Mouse (Mus musculus): ENCODE measurements at regions not wholly inside any gene's neighbourhood (a gene's known extent, or its start where the extent isn't known, plus 50 kb on each side); places are given as distances from the start of the nearest gene placed in this dataset.
"Not testable (repeated sequence)": the region's sequence is repeated elsewhere in the genome, so short reads cannot be mapped to it uniquely, and the experiment has no call there.

DNA sequence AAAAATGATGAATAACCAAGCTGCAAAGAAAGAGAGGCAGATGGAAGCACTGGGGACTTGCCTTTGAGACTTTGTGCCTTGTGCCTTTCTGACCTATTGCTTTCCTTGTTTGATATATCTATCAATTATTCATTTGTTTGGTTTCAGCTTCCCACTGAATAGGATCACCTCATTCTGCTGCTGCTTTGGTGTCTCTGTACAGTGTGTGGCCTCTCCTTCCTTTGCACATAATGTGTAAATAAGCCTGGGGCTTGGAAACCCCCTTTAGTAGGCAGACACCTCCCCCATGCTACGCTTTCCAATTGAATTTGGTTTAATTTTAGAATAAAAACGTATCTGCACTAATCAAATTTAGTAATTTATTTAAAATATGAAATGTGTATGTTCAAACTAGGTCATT is 112.8 kb upstream of the Cwc22 start:
- no peak for DNase-seq

DNA sequence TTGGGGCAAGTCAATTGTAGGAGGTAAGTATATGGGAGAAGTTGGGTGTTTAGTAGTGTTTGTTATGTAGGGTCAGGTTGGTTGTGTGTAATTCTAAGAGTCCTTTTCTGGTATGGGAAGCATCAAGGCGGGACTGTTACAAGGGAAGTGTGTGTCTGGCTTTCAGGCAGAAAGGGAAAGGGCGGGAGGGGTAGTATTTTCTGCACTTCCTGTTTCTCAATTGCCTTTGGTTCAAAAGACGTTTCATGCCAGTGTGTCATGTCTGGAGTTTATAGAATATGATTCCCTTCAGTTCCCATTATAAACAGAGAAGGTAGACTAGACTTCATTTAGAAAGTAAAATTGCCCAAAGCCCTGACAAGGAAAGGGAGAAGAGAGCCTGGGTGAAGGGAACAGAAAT is 107.7 kb upstream of the Cwc22 start:
- DNase-seq, result no peak

DNA sequence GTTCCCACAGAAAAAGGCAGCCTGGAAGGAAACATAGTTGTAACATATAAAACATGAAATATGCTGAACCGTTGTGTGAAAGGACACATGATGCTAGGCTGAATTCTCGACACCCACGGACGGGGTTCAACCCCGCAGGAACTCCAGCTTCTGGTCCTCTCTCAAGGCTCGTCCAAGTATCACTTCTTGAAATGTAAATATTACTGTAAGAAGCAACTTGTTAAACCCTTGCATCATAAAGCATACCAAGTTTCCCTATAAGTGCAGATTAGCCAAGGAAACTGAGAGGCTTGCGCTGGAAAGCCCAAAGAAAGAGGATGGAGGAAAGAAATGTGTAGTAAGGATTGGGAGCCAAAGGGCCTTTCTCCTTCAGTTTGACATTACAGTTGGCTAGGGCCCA is 104.4 kb upstream of the Cwc22 start:
- no peak for DNase-seq

DNA sequence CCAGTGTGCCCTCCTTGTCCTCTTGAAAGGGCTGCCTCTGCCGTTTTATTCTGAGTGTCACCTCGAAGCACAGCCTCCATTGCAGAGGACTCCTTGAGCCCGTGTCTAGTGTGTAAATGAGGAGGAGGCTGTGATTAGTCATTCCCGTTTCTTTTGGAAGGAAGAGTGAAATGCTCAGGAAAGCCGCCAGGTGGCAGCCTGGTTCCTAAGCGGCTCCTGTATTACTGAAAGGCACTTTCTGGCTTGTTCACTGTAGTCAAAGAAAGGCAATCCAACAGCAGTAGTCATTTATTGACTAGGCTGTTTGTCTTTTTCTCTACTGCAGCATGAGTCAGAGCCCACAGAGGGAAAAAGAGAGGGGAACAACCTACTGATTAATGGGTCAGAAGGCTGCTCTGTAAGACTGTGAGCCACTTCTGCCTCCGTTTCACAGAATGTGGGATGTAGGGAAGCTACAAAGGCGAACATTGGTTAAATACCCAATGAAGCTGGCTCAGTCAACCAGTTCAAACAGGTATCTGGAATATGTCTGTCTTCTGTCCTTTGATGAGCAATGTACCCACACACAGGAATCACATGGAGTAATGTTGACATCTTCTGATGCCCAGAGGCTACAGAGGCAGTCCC is 103.2 kb upstream of the Cwc22 start:
- DNase-seq, result peak; percentile 68

DNA sequence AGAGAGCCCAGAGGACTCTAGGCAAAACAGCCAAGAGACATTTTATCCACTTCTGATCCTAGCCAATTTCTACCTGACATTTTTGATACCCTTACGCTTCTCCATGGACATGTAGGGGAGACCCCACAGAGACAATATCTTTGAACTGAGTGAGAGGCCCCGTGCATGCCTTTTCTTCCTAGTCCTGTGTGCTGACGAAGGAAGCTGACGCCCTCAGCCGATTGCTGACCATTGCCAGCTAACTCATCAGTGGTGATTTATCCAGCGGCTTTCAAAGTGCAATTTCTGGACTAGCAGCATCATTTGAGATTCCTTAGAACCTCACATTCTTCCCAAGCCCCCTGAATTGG is 102.5 kb upstream of the Cwc22 start:
- DNase-seq, result no peak

DNA sequence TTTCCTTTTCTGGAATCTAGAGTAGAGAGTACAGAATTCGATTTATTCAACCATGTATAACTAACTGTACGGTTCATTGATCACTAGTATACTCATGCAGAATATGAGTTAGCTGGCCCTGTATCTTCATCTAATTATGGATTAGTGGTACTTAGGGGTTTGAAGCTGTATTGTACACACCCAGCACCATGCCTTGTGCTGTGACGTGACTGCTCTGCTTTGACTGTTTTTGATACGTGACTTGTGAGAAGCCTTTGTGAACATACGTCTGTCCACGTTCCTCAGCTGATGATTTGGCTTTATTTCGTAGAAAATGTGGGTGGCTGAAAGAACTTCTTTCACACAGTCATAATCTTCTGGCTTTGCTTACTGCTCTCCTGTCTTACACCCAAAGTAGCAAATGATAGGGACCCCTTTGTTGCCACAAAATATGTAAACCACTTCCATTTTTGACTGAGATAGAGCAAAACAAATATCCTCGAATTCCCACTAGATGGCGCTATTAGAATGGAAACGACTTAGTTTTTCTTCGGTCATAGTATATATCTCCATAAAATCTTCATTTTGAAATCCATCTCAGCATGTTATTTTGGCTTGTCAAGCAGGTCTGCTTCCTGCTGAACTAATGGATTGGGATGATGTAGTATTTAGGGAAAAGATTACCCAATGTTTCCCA is 102.0 kb upstream of the Cwc22 start:
- DNase-seq, result no peak

DNA sequence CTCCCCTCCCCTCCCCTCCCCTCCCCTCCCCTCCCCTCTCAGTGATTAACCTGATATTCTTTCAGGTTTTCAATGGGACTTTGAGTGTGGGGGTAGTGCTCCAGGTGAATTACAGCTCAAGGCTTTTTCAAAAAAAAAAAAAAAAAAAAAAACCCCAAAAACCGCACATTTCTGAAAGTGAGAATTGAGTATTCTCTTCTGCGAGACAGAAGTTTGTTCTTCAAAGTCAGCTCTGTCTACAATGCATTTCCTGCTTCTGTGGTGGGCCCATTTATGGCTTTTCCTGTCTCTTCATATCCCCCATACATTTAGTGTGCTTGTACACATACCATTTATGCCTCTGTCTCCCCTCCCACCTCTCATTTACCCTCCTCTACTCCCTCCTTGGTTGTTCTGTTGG is 81.1 kb upstream of the Cwc22 start:
- no peak for DNase-seq

DNA sequence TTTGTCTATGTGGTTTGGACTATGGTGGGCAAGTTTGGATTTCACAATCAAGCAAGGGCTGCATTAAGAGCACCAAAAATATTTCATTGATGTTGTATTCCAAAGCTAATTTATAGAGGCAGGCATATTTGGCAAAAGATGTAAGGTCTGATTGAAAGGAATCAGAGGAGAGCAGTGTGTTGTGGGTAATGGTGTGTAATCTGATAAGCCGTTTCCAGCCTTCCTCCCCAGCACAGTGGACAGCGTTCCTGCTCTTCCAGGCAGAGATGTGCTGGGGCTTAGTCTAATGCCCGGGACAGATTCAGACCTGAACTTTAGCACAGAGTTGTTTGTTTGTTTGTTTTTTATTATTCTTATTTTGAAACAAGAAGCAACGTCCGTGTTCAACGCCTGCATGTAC is 80.6 kb upstream of the Cwc22 start:
- DNase-seq, result no peak

DNA sequence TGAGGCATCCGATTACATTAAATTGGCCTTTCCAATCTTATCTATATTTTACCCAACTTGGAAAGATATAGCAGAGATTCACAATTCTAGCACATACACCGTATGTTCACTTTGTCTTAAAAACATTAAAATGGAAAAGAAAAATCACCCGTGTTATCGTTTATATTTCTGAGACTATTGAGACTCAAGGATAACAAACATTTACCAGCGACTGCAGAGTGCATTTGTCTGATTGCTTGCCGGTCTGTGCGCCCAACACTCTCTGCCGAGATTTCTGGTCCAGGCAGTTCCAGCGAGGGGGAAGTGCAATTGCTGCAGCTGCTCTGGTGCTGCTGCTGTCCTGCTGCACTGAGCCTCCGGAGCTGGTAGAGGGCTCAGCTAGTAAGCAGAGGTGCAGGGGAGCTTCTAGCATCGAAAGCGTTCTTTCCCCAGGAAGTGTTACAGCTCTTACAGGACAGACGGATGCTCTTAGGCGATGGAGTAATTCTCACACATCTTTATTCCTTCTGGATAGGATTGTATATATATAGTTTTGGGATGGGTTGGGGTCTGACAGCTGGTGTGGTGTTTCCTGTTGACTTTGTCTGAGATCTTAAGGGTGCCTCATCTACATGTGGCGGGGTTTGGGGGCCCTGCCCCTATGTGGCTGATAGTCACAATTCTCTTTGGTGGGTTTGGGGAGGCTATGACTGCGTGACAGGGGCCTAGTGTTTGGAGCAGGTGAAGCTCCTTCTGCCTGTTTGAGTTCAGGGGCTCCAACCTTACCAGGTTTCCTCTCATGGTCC is 79.7 kb upstream of the Cwc22 start:
- DNase-seq, result no peak

DNA sequence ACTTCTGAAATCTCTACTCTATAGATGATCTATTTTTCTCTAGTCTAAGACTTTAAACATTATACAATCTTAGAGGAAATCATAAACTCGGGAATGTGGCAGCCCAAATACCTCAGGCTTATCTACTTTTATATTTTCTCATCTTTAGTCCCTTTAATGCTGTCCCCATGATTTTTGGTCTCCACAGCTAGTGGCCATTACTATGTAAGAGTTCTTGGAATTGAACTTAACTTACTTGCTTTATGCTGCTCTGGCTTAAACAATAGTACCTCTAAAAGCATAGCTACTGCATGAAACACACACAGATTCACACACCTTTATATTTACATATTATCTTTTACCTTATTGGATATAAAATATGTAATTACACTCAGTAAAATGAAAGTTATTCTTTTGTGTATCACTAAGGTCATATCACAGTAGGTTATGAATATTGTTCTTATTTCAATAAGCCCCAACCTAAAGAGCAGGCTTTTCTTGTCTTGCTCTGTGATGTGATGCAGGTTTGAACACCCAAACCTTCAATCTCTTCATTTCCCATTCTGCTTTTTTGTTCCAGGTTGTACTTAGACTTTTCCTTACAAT is 78.9 kb upstream of the Cwc22 start:
- no peak for DNase-seq

DNA sequence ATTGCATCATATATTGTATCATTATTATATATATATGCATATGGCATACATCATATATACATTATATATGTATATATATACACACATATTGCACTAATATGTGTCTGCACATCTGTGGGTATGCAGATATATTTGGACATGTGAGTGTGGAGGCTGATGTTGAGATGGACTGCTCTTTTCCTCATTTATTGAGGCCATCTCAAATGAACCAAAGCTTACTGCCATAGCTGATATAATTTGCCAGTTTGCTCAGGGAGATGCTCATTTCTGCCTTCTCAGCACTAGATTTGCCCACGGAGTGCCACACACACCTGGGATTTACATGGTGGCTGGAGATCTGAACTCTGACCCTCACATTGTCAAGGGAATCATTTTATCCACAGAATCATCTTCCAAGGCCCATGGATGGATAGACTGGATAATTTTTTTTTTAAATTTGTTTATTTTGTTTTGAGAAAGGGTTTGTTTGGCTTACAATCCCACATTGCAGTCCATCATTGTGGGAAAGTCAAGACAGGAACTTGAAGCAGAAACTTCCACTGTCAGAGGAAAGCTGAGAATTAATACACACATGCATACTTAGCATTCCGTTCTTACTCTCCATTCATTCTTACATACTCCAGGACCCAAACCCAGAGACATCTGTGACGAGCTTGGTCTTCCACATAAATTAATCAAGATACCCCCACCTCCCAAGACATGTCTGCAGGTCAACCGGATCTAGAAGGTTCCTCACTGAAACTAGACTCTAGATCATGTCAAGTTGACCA is 77.9 kb upstream of the Cwc22 start:
- DNase-seq, result no peak

DNA sequence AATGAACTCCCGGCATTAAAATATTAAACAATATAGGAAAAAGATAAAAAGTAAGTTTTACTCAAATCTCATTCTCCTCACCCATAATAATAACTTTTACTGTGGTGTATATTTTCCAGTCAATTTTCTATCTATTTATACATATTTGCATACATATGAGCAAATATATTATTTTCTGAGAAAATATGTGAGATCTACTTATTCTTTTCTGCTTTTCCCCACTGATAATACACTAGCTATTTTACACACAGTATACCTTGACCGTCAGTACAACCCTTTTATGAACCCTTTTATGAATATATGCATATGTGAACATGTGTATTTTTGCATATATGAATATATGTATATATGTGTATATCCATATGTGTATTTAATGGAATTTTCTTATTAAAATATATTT is 77.2 kb upstream of the Cwc22 start:
- no peak for DNase-seq

DNA sequence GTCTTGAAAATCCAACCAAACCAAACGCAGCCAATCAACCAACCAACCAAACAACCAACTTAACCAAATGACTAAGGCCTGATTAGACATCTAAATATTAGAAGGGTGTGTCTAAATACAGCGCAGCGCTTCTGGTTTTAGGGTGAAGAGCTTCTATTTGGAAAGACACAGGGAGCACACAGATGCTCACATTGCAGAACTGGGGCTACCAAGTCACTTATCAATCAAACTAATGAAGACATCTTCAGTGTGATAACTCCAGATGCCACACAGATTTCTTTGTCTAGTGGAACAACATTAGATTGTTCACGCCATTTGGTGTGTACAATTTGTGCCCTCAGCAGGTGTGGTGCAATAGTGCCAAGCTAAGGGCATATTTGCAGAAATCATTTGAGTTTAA is 76.6 kb upstream of the Cwc22 start:
- DNase-seq, result no peak

DNA sequence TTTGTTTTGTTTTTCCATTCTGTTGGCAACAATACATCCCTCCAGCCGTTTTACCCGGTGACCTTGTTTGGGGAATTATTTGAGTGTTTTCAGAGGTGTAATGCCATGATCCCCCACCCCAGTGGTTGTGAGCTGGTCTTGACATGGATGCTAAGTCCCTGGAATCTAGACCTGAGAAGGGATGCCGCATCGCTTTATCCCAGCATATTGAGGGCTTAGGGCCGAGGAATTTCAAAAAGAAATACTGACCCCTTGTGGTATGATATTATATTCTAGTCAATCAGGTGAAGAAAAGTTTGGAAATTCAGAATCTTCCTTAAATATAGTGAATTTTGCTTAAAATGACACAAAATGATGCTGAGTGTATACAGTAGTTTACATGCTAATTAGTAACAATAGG is 75.7 kb upstream of the Cwc22 start:
- DNase-seq, result no peak

DNA sequence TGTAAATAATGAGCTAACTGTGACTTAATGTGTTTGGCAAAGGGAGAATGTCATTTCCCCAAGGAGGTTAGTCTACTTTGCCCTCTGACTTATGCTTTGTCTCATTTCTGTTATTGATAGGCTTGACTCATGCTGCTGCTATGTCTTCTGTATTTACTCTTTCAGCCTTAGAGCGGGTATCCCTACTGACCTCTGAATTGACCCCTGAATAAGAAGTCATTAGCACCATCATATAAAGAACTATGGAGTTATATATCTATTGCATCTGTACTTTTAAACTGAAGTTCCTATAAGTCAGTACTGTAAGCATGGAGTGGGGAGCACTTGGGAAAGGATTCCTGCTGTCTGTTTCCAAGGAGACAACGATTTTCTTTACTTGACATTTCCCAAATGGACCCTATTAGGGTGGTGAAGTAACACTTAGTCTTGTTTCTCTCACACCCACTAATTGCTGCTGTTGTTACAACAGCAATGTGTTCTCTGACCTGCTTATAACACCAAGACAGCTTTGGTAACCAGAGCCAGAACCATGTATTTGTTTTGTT is 75.3 kb upstream of the Cwc22 start:
- DNase-seq, result no peak

DNA sequence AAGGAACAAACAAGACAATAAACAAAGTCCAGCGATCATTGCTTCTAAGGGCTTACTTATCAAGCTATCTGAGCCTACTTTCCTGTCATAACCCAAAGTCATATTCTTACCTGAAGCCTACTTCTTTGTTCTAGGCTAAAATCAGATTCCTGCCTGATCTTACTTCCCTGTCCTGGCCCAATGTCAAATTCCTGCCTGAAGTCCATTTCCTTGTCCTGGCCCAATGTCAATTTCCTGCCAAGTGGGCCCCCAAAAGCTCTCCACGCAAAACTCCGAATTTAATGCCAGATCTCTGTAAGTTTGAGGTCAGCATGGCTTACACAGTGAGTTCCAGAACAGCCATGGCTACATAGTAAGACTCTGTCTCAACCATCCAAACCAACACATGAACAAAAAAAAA is 74.3 kb upstream of the Cwc22 start:
- DNase-seq, result no peak

DNA sequence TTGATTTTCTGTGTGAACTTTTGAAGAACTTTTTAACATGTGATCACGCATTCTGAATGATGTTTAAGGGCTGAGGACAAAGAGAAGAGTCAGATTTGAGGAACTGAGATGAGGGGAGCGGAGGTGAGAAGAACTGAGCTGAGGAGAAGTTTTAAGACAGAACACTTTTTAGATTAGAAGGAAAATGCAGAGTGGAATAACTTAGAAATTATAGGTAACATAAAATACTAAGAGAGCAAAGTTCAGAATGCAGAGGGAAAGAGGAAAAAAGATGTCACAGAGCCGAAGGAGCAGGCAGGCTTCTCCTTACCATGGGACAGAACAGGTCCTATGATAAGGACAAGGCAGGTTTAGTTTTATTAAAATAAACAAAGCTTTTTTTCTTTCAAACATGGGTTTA is 73.7 kb upstream of the Cwc22 start:
- DNase-seq, result no peak

DNA sequence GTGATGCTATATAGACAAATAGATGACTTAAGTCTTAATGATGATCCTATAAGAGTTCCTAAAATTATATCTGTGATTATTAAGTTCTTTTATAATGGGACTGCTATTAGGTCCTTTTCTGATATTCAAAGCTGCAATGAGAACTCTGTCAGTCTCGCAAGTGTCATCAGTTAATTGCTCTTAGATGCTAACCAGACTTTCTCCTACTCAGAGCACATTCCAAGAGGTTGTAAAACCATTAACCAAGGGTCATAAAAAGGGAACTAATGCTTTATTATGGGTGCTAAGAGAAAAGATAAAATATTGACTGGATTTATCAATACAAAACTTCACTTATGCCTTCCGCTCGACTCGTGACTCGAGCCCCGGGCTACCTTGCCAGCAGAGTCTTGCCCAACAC is 66.3 kb upstream of the Cwc22 start:
- DNase-seq, result not testable (repeated sequence)

DNA sequence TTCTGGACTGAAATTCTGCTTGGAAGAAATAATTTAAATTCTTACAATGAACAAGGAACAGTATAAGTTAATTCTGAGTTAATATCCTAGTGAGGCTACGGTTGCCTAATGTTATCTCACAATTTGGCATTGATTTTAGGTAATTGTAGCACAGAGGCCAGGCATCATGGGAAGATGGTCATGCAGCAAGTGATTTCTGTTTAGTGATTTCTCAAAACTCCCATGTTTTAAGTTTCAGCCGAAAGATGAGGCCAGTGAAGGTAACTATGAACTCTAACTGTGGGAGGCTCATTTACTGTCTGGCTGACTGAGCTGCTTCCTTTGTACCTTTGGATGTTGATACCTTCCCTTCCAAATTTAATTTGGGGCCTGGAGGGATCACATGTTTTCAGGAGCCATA is 65.6 kb upstream of the Cwc22 start:
- DNase-seq, result no peak

DNA sequence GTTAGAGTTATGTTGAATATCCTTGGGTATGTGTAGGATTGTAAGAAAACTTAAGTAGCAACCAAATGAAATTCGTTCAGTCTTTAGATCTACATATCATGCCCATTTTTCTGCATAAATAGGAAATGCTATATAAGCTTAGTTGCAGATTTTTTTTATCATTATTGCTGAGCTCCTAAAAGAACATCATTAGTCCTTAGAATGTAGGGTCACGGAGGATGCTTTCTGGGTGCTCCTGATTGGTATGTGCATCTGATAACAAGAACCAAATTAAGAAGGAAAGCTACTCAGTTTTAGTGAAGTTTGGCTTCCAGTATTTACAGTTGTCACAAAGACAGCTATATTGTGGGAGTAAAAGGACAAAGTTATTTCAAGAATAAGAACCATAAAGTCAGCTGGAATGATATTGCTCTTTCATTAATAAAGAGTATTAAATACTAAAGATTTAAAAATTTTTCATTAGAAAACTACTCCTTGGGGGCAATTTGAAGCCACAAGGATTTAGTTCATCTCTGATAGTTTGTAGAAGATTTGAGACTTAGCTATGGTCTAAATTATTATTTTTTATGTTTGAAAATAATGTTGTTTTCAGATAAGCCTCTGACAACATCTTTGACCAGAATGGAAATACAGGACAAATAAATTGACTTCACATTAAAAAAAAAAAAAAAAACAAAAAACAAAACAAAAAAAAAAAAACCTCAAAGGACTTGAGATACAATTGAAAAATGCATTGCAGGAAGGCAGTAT is 65.1 kb upstream of the Cwc22 start:
- DNase-seq, result no peak

DNA sequence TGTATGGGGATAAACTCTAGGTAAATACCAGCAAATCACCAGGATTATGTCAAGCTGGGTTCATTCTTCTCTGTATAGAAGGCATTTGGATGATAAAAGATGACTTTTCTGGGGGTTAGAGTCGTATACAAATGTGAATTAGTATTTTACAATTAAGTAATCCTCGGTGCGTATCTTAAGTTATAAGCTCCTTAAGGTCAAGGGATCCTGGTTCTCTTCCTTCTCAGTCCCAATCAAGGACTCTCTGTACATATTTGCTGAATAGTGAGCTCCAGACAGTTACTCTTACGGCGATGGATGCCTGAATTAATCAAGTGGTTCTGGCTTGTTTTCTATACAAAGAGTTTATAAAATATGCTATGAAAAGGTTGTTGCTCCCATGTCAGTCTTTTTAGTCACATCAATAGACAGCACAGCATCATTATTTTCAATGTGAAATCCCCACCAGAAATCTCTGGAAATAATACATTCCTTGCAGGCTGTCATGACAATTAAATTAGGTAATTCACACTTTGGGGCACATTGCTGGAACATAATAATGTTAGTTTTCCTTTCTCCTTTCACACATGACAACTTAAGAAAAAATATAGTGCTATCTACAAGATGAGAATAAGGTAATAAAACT is 64.0 kb upstream of the Cwc22 start:
- no peak for DNase-seq

DNA sequence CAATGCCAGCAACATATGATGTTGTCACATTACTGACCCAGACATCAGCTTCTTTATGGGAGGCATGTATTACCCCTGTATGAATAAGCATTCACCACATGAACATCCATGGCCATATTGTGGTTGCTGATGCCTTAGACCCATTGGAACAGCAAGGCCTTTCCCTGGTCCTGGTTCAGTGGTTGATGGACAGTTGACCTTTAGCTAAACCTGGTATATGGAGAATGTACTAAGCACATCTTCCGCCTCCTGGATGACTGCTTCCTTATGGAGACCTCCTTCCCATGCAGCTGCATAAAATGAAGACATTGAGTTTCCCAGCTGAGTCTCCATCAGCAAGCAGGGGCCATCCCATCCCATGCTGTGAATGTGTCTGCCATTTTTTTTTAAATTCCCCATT is 61.9 kb upstream of the Cwc22 start:
- no peak for DNase-seq

All from liver (tissue).